Mouse (Mus musculus): ENCODE results near the gene Camk1d.

DNA sequence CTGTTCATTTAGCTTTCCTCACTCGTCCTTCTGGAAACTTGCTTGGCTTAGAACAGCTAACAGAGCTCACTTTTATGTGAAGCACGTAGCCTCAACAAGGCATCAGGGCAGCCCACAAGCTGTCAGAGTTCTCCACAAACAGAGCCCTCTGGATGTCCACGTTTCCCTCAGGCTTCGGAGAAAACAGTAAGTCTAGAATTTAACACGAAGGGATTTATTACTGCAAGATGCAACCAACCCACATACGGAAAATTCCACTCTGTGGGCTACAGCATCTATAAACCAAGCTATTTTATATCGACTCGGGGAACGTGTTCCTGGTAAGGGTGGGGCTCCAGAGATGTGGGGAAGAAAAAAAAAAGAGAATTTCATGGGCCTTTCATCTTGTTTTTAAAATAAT lies 369.0 kb downstream of the Camk1d start:
- TF ChIP-seq POLR2A (IDR thresholded peaks at IDR 0.05; ENCODE audit: low read depth, low read length) (no peak), MAFK (IDR thresholded peaks at IDR 0.05; ENCODE audit: insufficient replicate concordance, low read length) (no peak), EP300 (IDR thresholded peaks at IDR 0.05; ENCODE audit: low read length) (no peak), CTCF (conservative IDR thresholded peaks at IDR 0.05 in 1 of 2, IDR thresholded peaks at IDR 0.05 in 1 of 2; ENCODE audit: low read depth in 2 of 2, low read length in 2 of 2) (no peak), RCOR1 (conservative IDR thresholded peaks at IDR 0.05; ENCODE audit: low read depth, low read length) (no peak), SMC3 (IDR thresholded peaks at IDR 0.05; ENCODE audit: low read depth, low read length) (no peak), HCFC1 (IDR thresholded peaks at IDR 0.05; ENCODE audit: low read depth, low read length) (no peak)
